Mouse (Mus musculus) neutrophil, adult 5-6 weeks (primary cell): ENCODE measurements around the gene Palm3. TPM values are rescaled to one million over a fixed set of nuclear protein-coding genes. Genes with fewer than 3 reads are reported as not detected.
"Not testable (repeated sequence)": the region's sequence is repeated elsewhere in the genome, so short reads cannot be mapped to it uniquely, and the experiment has no call there.

Source experiments
- ATAC-seq: fragments of 151-379, 151-347 bp; 2 replicates; pipeline ENCODE4 v1.8.0; 2017; ENCODE audit warnings: mild to moderate bottlenecking, moderate TSS enrichment; ENCODE audit not compliant: insufficient number of reproducible peaks, poor library complexity, low FRiP score, severe bottlenecking; ENCODE audit errors: extremely low read depth
- total RNA-seq: library from RNA; stranded (forward); fragments of 200-1000 nt; gene quantifications from 2 replicates; pipeline ENCODE4 v1.2.3, GENCODE M21; 2017

Palm3 gene
- 0.25 and 0.35 TPM in 2 replicates for total RNA-seq

DNA sequence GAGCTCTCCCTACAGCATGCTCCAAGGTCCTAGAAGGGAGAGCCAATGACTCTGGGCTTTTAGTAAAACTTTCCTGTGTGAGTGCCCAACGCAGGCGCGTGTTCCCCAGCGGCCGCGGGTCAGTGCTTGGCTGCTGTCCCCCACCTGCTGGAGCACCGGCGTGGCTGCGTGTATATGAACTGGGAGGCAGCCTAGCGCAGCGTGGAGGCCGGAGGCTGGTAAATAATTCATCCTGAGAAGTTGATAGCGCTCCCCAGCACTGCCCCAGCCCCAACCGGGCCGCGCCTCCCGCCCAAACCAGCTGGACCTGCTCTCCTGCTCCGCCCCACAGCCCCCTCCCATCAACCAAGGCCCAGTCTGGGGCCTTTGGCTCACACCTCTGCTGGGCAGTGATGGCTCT is at the start of gene Palm3:
Gene Palm3 (plus strand): TSS at position 376 of the 400 bp plus-strand sequence.
- no peak for ATAC-seq

DNA sequence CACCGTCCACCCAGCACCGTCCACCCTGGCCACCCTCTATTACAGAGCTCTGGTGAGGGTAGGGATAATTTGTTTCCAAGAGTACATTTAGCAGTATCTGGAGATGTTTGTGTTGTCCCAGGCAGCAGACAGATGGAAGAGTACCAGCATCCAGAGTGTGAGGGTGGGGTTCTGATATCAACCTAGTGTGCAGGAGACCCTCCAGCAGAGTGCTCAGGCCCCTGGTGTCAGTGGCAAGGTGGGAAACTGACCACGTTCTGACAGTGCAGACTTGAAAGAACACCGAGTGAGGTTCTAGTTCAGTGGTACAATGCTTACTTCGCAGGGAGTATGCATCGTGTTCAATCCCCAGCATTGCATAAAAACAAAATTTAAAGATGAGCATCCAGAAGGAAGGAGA is 49.6 kb upstream of the Palm3 start:
- ATAC-seq: no peak

DNA sequence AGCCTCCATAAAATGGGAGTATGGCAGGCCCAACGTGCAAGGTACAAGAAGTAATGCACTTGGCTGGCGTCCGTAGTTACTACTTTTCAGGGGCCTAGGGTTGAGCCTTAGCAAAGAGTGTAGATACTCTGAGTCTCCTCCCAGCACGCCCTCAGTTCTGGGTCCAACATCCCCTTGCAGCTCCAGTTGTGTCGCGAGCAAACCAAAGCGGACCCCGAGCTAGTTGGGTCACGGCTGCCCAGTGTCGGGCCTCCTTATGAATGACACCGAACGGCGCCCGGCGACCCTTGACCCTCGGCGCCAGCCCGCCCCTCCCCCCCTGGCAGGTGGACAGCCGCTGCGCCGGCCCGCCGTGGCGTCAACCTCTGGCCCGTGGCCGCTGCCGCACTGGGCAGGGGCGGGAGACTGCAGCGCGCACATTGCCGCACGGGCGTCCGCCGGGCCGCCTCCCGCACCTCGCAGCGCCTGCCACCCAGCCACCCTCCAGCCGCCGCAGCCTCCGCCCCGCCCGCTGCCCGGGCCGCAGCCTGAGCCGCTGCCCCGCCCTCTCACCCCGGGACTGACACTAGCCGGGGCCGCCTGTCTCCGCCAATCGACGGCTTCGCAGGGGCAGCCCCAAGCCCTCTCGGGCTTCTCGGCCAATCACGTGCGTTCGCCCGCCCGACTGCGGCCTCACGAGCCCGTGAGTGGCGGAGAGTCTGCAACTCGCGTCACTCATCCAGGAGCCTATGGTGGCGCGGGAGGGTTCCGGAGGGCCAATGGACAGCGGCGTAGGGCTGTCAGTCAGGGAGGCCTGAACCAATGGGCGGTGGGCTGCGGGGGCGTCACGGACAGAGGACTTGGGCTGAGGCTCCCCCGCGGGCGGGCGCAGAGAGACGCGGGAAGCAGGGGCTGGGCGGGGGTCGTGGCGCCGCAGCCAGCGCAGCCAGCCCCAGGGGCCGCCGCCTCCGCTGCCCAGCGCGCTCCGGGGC is 48.8 kb upstream of the Palm3 start, which contains the start of gene Prkaca:
Gene Prkaca (plus strand): TSS at position 844 of the 971 bp plus-strand sequence.
- ATAC-seq: peak; percentile 96

GRCm38 (mm10) chr8:83973161-83974031 is 47.9 kb upstream of the Palm3 start:
- ATAC-seq: no peak

DNA sequence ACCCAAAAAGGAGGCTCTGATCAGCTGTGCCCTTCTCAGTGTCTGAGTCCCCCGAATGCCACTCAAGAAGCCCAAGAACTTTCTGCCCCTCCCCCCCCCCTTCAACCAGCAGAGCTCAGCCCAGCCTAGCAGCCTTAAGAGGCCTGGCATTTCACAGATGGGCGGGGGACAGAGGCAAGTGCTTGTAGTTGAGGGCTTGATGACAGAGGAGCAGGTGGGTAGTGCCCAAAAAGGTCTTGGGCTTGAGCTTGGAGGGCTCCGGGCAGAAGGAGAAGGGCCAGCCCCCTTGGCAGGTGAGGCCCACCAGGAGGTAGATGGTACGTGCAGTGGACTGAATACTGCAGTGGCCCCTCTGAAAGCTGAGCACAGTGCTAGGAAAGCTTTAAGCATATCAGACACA is 46.8 kb upstream of the Palm3 start:
- no peak for ATAC-seq

- no peak for ATAC-seq
These were observed 45.1 kb upstream of the Palm3 start for GRCm38 (mm10) chr8:83976101-83976630.

DNA sequence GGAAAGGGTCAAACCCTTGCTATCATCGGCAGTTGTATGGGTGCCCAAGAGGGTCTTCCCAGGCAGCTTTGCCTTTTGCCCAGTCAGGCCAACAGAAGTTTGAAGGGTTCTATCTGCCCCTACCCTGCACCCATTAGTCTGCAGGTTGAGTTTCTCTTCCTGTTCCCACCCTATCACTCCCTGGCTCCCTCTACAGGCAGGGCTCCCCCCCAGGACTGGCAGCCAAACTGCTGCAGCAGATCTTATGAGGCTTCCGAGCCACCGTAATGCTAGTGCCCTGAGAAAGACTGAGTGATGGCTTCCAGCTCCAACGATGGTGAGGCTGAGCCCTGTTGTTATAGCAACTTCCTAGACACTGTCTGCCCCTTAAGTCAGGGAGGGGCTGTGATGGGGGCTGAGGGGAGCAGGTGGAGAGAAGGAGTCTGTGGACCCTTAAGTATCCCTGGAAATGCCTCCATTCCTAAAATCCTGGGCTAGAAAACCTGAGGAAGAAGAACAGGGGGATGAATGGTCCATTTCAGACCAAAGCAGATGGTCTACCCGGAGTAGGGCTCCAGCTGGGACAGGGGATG is 44.4 kb upstream of the Palm3 start:
- ATAC-seq: no peak

GRCm38 (mm10) chr8:83977646-83978045 is 43.6 kb upstream of the Palm3 start:
- ATAC-seq: no peak

- no peak for ATAC-seq
These were observed 43.1 kb upstream of the Palm3 start for GRCm38 (mm10) chr8:83978200-83978599.

DNA sequence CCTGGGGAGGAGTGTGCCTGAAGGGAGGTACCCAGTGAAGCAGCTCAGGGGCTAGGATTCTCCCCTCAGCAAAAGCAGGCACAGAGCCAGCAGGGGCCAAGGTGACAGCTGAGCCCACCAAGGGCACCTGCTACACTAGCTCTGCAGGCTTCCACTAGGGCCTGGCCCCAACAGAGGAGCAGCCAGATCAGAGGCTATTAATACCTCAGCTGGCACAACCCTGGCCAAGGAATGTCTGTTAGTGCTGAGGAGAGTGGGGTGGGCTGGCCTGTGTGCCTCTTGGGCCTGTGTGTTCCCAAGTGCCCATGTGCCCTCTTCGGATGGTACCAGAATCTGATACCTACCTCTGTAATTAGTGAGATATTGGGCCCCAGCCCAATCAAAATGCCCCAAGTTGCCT is 41.0 kb upstream of the Palm3 start:
- no peak for ATAC-seq

GRCm38 (mm10) chr8:83980845-83981244 is 40.4 kb upstream of the Palm3 start:
- no peak for ATAC-seq

GRCm38 (mm10) chr8:83981533-83981932 is 39.7 kb upstream of the Palm3 start:
- no peak for ATAC-seq

DNA sequence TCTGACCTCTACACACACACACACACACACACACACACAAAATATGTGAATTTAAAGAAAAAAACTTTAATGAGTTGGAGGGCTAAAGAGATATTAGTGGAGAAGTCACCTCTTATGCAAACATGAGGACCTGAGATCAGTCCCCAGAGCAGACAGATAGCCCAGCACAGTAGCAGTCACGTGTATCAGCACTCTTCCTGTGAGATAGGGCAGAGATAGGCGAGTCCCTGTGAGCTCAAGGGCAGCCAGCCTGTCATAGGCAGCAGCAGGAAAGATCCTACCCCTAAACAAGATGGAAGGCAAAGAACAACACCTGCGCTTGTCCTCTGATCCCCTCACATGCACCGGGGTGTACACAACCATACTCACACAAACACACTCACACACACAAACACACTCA is 38.8 kb upstream of the Palm3 start:
- no peak for ATAC-seq

- ATAC-seq: not testable (repeated sequence)
These were observed 38.0 kb upstream of the Palm3 start for GRCm38 (mm10) chr8:83983222-83983621.

GRCm38 (mm10) chr8:83989243-83989642 is 32.0 kb upstream of the Palm3 start:
- no peak for ATAC-seq

DNA sequence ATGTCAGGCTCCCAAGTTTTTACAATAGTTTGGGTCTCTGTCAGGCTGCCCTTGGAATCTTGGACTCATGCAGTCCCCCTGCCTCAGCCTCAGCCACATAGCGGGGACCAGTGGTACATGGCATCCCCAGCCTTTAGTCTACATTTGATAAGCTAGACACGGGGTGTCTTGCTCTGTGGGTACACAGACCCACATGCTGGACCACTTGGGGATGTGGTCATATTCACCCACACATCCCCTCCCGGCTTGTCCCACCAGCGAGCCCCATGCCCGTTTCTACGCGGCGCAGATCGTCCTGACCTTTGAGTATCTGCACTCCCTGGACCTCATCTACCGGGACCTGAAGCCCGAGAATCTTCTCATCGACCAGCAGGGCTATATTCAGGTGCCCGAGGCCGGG is 31.1 kb upstream of the Palm3 start:
- ATAC-seq: no peak

- ATAC-seq: no peak
These were observed 28.8 kb upstream of the Palm3 start for GRCm38 (mm10) chr8:83992488-83992887.

GRCm38 (mm10) chr8:83994030-83994429 is 27.2 kb upstream of the Palm3 start:
- ATAC-seq: no peak

DNA sequence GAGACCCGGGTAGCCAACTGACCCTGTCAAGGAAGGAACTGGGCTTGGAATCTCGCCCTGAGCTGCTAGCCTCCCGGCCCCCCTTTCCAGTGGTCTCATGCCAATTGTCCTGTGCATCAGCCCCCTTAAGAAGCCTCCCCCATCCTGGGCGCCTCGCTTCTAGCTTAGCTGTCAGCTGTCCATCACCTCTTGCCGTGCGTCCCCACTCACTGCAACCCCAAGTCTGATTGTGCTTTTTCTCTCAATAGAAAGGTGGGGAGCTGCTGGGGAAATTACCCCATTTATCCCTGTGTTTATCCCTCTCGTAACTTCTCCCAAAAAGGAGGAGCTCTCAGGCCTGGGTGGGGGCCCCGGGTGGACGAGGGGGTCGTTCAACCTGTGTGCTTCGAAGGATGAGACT is 25.3 kb upstream of the Palm3 start:
- ATAC-seq: no peak
